Mouse (Mus musculus) ES-Bruce4 (cell line): ENCODE results near the gene Kif11.

Experiments used
- CTCF ChIP-seq: IDR thresholded peaks from one replicate; pipeline ENCODE4 v1.8.1; 2011; ENCODE audit warnings: low read depth, low read length
- EP300 ChIP-seq: IDR thresholded peaks from 2 replicates; pipeline ENCODE4 v1.6.1; 2011; ENCODE audit warnings: low read depth, low read length; ENCODE audit not compliant: insufficient read depth
- POLR2A ChIP-seq: IDR thresholded peaks from one replicate; pipeline ENCODE4 v1.8.1; 2011; ENCODE audit warnings: low read length; ENCODE audit not compliant: insufficient read depth

- TF ChIP-seq EP300 = no peak
- no peak for TF ChIP-seq CTCF
- TF ChIP-seq POLR2A = no peak
These were observed 40.8 kb upstream of the Kif11 start for GRCm38 (mm10) chr19:37335392-37335791.
